Mouse (Mus musculus) CD4-positive, CD25-positive, alpha-beta regulatory T cell (primary cell): ENCODE data around the gene Vmn1r53. TPM values are rescaled to one million over a fixed set of nuclear protein-coding genes. Genes with fewer than 3 reads are reported as not detected.

Experiments used
- polyA plus RNA-seq: library from polyadenylated mRNA; unstranded; fragments of 100-300 nt; shearing (Covaris generic); gene quantifications from one replicate; pipeline ENCODE4 v1.2.1, GENCODE M21; 2017

The Vmn1r53 gene
- not detected for polyA plus RNA-seq

GRCm38 (mm10) chr6:90224338-90224737, at the start of gene Vmn1r53:
Gene Vmn1r53 (minus strand): TSS chr6:90224438.

GRCm38 (mm10) chr6:90246000-90246399, 21.8 kb upstream of the Vmn1r53 start, which contains the start of gene Vmn1r54:
Gene Vmn1r54 (plus strand): TSS chr6:90246300.

GRCm38 (mm10) chr6:90202493-90202892, 21.7 kb downstream of the Vmn1r53 start, which contains the start of gene V1ra8:
Gene V1ra8 (plus strand): TSS chr6:90202793.

GRCm38 (mm10) chr6:90174508-90174907, 49.7 kb downstream of the Vmn1r53 start, which contains the start of gene Vmn1r52:
Gene Vmn1r52 (plus strand): TSS chr6:90174808.

Other genes with a start within 250 kb of the Vmn1r53 start
- gene Vmn1r47, start 208.3 kb downstream of the Vmn1r53 start, polyA plus RNA-seq: not detected
- not detected for gene Vmn1r48, start 187.6 kb downstream of the Vmn1r53 start, polyA plus RNA-seq
- 0.06 TPM for gene Vmn1r49, start 145.9 kb downstream of the Vmn1r53 start, polyA plus RNA-seq
- not detected for gene Vmn1r50, start 123.0 kb downstream of the Vmn1r53 start, polyA plus RNA-seq
- not detected for gene Vmn1r51, start 101.8 kb downstream of the Vmn1r53 start, polyA plus RNA-seq
- gene Vmn1r52, start 49.6 kb downstream of the Vmn1r53 start, polyA plus RNA-seq: not detected
- gene V1ra8, start 21.6 kb downstream of the Vmn1r53 start, polyA plus RNA-seq: not detected
- gene Vmn1r54, start 21.9 kb upstream of the Vmn1r53 start, polyA plus RNA-seq: not detected
- gene BC048671, start 76.8 kb upstream of the Vmn1r53 start, polyA plus RNA-seq: not detected
- not detected for gene Chst13, start 100.7 kb upstream of the Vmn1r53 start, polyA plus RNA-seq
- not detected for gene Uroc1, start 108.8 kb upstream of the Vmn1r53 start, polyA plus RNA-seq
- 34.8 TPM for gene Zxdc, start 145.1 kb upstream of the Vmn1r53 start, polyA plus RNA-seq
- 0.16 TPM for gene Cfap100, start 204.4 kb upstream of the Vmn1r53 start, polyA plus RNA-seq
- gene Klf15, start 238.1 kb upstream of the Vmn1r53 start, polyA plus RNA-seq: not detected